Mouse (Mus musculus): ENCODE results near the gene Clasp2.

The Clasp2 gene

DNA sequence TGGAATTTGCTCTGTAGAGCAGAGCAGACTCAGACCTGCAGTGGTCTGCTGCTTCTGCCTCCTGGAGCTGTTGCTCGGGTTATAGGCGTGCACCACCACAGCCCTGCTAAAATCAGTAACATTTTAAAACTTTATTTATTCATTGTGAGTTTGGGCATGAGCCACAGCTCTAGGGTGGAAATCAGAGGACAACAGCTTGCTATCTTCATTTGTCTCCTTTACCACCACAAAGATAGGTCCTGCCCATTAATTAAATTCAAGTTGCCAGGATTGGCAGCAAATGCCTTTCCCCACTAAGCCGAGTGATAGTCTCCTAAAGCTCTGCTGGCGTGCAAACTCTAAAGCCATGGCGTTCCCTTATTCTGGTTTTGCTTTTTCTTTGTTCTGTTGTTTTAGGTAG lies 194.4 kb downstream of the Clasp2 start:
- DNase-seq, result no peak

DNA sequence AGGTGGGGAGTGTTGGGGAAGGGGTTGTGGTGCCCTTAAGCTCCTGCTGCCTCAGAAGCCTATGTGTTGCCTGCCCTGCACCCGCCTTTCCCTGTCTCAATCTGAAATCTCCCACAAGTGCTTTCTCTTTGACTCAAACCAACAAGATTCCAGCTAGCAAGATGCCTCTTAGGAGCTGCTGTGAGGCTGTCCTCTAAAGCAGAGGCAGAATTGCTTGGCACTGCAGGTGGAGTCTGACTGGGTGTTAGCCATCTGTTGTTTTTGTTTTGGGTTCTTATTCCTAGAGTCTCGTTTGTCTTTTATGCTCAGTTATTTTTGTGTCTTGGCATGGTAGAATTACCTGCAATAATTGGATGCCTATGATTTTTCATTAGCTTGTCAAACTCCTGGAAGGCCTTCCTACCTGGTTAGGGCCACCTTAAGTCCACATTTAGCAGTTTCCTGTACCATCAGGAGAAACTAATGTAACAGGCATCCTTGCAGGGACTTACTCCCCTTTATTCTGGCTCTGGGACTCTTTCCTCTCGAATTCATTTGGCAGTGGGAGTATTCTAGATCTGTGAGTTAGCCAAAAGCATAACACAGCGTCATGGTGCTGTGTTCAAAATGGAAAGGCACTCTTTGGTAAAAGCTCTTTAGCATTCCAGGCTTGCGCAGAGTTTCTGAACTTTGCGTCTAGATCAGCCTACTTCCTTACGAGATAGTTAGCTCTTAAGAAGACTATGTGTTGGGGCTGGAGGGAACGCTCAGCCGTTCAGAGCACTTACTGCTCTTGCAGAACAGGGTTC lies 198.0 kb downstream of the Clasp2 start:
- DNase-seq, result no peak

DNA sequence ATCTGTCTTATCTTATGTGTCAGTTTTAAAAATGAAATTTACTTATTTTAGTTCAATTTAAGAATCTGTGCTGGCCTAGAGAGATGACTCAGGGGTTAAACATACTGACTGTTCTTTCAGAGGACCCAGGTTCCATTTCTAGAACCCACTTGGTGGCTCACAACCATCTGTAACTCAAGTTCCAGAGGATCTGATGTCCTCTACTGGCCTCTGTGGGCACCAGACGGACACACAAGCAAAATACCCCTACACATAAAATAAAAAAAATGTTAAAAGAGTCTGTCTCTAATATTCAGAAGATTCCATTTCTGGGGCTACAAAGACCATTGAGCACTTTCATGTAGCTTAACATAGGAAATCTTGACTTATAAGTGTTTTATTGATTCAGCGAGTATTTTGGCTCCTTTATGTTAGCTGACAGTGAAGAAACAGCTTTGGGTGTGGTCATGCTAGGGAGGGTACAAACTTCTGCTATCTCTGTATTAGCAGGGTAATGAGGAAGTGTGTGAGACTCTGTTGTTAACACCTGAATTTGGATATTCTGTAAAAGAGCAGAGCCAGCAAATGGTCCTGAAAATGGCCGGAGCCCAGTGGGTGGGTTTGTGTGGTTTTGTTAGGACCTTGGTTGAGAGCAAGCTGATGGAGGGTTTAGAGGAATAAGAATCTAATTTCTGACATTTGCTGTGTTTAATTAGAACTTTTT lies 200.0 kb downstream of the Clasp2 start:
- DNase-seq, result no peak

DNA sequence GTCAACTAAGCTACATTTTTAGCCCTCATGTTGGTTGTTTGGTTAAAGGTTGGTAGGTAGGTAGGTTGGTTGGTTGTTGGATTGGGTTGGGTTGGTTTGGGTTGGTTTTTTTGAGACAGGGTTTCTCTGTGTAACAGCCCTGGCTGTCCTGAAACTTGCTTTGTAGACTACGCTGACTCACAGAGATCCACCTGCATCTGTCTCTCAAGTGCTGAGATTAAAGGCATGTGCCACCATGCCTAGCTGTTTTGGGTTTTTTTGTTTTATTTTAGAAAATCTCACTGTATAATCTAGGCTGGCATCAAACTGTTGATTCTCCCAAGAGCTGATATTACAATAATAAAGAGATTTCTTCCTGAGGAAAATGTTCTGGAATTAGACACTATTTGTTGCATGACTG lies 202.1 kb downstream of the Clasp2 start:
- no peak for DNase-seq

DNA sequence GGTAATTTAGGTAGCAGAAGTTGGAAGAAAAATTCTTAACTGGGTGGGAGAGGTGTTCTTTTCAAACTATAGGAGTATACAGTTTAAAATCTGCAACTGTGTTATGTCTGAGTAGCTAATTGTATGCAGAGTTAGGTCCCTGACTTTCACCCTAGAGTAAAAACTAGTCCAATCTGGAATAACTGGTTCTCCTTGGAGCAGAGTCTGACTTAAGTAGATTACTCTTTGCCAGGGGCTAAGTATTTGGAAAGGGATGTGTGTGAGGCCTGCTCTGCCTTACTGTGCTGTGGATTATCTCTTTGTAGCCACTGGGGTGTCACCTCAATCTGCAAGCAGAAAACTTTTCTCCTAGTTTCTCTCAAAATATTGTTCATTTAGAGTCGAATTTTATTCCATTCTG lies 205.9 kb downstream of the Clasp2 start:
- DNase-seq, result no peak

DNA sequence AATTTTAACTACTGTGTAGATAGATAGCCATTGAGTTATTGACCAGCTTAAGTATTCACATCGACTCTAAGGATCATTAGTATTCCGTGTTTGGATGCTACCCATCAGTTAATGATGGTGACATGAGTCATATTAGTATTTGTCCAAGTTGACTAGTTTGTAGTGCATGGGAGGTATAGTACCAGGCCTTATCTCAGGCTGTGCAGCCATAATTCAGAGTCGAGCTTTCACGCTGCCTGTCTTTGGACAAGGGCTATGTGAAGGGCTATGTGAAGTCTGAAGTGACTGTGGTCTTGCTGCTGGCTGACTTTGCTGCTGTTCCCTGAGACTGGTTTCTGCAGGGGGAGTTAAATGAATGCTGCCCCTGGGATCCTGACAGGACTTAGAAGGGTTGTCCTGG lies 216.5 kb downstream of the Clasp2 start:
- no peak for DNase-seq

DNA sequence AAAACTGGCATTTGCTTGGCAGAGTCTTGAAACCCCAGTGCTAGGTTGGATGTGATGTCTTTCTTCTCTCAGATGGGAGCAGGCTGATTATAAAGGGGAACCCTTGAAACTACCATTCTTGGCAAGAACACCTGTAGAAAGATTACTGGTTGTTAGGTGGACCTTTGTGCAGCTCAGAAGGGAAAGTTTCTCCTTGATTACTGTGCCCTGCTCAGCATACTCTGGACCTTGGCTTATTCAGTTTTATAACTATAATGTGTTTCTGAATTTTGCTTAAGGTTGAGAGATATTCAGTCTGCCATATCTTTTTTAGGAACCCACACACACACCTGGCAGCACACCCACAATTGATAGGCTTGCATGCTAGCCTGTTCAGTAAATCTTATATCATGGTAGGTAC lies 222.4 kb downstream of the Clasp2 start:
- DNase-seq, result no peak

DNA sequence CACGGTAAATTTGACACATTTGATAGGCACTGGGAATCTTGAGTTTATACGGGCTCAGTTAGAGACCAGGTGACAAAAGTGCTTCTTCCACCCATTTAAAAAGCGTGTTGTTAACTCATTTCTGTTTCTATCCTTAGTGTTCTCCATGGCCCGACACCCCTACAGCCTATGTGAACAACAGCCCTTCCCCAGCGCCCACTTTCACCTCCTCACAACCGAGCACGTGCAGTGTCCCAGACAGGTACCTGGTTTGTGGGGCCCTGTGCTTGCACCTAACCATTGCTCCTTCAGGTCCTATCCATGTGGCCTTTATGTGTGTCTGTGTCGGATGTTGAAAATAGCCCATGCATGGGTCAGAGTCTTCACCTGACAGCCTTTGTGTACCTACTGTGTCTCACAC lies 223.1 kb downstream of the Clasp2 start:
- DNase-seq, result no peak

DNA sequence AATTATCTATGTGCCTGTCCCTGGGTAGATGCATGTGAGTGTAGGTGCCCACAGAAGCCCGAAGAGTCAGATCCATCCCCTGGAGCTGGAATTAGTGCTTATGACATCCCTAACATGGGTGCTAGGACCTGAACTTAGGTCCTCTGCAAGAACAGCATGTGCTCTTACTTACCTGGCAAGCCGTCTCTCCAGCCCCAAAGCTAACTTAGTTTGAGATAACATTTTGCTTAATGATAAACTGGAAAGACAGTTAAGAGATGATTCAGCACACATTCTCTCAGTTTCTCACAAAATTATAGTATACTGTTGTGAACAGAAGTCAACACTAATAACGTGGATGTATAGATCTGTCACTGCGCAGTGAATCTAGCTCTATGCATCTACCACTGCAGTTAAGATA lies 225.6 kb downstream of the Clasp2 start:
- no peak for DNase-seq

DNA sequence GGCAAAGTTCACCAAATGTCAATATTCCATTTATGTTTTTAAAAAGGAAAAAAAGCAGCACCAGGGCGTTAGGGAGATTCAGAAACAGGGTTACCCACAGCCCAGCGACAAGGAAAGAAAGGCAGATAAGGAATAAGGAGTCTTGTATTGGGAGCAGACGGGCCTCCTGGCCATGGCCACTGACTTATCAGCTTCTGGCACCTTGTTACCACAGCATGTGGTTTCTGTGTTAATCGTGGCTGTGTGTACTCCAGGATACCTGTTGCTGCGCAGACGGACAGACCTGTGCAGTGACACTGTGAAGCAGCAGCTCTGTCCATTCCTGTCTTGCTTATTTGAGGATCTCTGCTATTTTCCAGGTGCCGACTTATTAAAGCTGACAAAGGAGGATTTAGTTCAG lies 227.7 kb downstream of the Clasp2 start:
- no peak for DNase-seq
